Mouse (Mus musculus): ENCODE data around the gene Clec5a.
"Not testable (repeated sequence)": the region's sequence is repeated elsewhere in the genome, so short reads cannot be mapped to it uniquely, and the experiment has no call there.

Gene Clec5a

GRCm38 (mm10) chr6:40585645-40586044 is at the start of gene Clec5a:
Gene Clec5a (minus strand): TSS chr6:40585821.
- DNase-seq (ENCODE audit: low spot score in 2 of 2) = no peak

- no peak for DNase-seq (ENCODE audit: low spot score in 2 of 2)
Measured at GRCm38 (mm10) chr6:40634640-40635071, 49.0 kb upstream of the Clec5a start.

GRCm38 (mm10) chr6:40628406-40629000 is 42.9 kb upstream of the Clec5a start, which contains the start of gene Mgam:
Gene Mgam (plus strand): TSS chr6:40628831.
- no peak for DNase-seq (ENCODE audit: low spot score in 2 of 2)

- DNase-seq (ENCODE audit: low spot score in 2 of 2) = no peak
Measured at GRCm38 (mm10) chr6:40626111-40626510, 40.5 kb upstream of the Clec5a start.

GRCm38 (mm10) chr6:40617965-40618364 is 32.3 kb upstream of the Clec5a start:
- DNase-seq (ENCODE audit: low spot score in 2 of 2) = peak in 1 of 2 experiments; percentile 51

- DNase-seq (ENCODE audit: low spot score in 2 of 2) = no peak
Measured at GRCm38 (mm10) chr6:40613260-40613852, 27.7 kb upstream of the Clec5a start, which contains the start of gene Tas2r138. Gene Tas2r138 (minus strand): TSS chr6:40613310.

GRCm38 (mm10) chr6:40610244-40610643 is 24.6 kb upstream of the Clec5a start:
- DNase-seq (ENCODE audit: low spot score in 2 of 2) = no peak

GRCm38 (mm10) chr6:40607431-40607830 is 21.8 kb upstream of the Clec5a start:
- no peak for DNase-seq (ENCODE audit: low spot score in 2 of 2)

- not testable (repeated sequence) for DNase-seq (ENCODE audit: low spot score in 2 of 2)
Measured at GRCm38 (mm10) chr6:40598546-40598945, 12.9 kb upstream of the Clec5a start.

- DNase-seq (ENCODE audit: low spot score in 2 of 2) = no peak
Measured at GRCm38 (mm10) chr6:40594804-40595550, 9.4 kb upstream of the Clec5a start.

- DNase-seq (ENCODE audit: low spot score in 2 of 2) = no peak
Measured at GRCm38 (mm10) chr6:40588346-40588745, 2.7 kb upstream of the Clec5a start.

GRCm38 (mm10) chr6:40584336-40584735 is 1.3 kb downstream of the Clec5a start:
- no peak for DNase-seq (ENCODE audit: low spot score in 2 of 2)

GRCm38 (mm10) chr6:40576305-40576704 is 9.3 kb downstream of the Clec5a start:
- no peak for DNase-seq (ENCODE audit: low spot score in 2 of 2)

- DNase-seq (ENCODE audit: low spot score in 2 of 2) = no peak
Measured at GRCm38 (mm10) chr6:40573618-40574017, 12.0 kb downstream of the Clec5a start.

GRCm38 (mm10) chr6:40569187-40569586 is 16.4 kb downstream of the Clec5a start, which contains the start of gene Olfr460:
Gene Olfr460 (plus strand): TSS chr6:40569487.
- DNase-seq (ENCODE audit: low spot score in 2 of 2) = no peak

GRCm38 (mm10) chr6:40554950-40555349 is 30.7 kb downstream of the Clec5a start, which contains the start of gene Olfr461:
Gene Olfr461 (minus strand): TSS chr6:40555050.
- DNase-seq (ENCODE audit: low spot score in 2 of 2) = no peak

GRCm38 (mm10) chr6:40544690-40545089 is 40.9 kb downstream of the Clec5a start:
- no peak for DNase-seq (ENCODE audit: low spot score in 2 of 2)

All from spleen, postnatal 10 days (tissue).